Mouse (Mus musculus) left cerebral cortex, adult 8-10 months (tissue): ENCODE results near the gene Fyn. TPM values are rescaled to one million over a fixed set of nuclear protein-coding genes. Genes with fewer than 3 reads are reported as not detected.

Experiments used
- DNase-seq, 2 experiments: peaks; one replicate each; pipeline ENCODE4 v3.0.0; 2022; ENCODE audit warnings: low spot score in 2 of 2
- total RNA-seq, 4 experiments: library from RNA; stranded (reverse); gene quantifications; 2 replicates each; pipeline ENCODE4 v1.2.4; 2022

The Fyn gene
- total RNA-seq, 4 experiments from 2014 or later = 100 to 111 (median 108) TPM

DNA sequence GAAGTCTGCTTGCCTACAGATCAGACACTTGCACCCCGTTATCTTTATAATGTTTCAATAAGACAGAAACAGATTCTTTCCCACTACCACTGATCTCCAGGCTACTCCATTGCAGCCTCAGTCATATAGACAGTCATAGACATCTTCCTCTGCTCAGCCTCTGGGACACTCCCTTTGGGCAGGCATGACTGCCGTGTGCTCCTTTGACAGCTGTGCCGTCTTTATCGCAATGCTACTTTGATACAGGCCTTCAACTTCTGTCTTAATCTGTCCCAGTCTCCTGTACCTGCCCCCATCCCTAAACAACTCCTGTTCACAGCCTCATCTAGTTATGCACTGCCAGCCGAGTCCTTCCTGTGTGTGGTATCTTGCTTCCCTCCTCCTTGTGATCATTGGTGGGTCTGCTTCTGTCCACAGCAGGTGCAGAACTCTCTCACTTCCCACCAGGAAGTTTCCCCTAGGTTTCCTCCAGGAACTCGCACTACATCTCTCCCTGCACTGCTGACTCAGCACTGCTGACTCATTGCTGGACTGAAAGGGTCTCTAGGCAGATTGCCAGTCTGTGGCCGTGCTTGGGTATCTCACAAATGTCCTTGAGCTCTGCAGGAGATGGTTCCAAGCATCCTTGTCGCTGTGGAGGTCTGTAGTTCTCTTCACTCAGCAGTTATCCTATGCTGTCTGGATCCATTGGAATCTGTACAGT, 43.4 kb downstream of the Fyn start:
- DNase-seq = no peak

DNA sequence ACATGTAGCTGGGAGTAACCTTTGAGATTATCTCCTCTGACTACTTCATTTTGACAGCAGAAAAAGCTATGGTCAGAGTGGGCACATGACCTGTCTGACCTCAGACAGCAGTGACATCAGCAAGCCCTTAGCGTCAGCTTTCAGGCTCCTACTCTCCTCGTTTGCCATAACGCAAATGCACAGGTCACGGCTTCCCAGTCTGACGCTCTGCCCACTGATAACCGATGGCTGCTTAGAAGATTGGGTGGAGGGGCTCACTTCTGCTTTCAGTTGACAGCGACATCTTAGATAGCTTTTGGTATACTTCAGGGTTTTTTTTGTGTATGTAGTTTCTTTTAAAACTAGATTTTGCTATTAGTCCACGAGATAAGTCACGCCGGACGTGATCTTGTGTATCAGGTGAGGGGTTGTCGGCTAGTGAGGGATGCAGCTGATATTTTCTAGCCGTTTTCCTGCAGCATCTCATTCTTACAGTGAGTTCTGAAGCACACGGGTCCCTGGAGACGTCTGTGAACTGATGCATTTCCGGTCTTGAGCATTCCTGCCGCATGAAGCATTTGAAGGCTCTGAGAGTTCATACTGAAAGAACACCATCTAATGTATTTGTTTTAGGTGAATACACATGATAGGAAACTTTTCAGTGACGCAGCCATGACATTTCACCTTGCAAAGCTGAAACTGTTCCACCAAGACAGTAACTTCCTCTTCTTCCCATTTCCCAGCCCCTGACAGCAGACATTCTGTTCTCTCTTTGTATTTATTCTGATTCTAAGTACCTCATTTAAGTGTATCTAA, 44.4 kb downstream of the Fyn start:
- DNase-seq = no peak

DNA sequence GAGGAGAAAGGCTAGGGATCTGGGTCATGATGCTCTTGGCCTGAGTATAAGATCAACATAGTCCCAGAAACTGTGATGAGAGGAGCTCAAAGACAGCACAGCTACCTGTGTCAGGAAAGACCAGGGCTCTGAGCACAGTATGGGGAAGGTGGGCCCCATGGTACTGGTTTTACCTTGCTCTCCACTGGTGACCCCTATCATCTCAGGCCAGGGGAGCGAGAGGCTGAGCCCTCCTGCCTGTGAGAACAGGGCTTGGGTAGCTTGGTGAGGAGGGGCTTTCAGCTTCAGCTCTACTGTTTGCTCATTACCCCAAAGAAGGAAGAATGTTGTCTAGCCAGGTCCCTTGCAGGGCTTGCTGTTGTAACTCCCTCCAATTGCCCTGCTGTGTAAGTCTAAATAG, 45.4 kb downstream of the Fyn start:
- no peak for DNase-seq

DNA sequence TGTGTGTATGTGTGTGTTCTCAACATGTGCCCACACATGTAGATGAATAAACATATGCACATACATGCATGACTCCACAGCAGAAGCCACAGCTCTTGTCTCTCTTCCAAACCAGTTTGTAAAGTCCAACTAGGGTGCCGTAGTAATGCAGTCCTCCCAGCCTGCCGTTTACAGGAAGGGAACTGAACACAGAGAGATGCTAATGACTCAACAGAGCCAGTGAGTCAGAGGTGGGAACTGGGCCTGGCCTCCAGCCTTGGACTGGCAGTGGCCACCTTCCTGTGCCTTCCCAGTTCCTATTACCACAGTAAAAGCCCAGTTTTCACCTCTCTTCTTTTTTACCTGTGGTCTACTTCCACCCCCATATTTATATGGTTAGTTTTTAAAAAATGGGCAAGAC, 46.9 kb downstream of the Fyn start:
- DNase-seq = no peak

DNA sequence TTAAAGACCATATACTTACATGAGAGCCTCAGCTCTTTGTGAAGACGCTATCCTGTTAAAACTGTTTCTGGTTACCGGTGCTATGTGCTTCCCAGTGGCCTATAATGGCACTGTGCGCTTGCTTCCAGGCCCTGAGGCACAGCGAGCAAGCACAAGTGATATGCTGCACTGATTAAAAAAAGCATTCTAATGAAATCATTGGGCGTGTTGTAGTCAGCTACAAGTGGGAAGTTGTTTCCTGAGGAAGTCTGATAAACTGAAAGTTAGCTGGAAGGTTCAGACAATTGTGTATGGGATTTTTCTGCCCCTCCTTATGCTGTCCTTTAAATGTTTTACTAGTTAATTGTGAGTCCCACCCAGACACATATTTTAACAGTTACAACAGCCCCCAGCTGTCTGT, 49.0 kb downstream of the Fyn start:
- DNase-seq = no peak

DNA sequence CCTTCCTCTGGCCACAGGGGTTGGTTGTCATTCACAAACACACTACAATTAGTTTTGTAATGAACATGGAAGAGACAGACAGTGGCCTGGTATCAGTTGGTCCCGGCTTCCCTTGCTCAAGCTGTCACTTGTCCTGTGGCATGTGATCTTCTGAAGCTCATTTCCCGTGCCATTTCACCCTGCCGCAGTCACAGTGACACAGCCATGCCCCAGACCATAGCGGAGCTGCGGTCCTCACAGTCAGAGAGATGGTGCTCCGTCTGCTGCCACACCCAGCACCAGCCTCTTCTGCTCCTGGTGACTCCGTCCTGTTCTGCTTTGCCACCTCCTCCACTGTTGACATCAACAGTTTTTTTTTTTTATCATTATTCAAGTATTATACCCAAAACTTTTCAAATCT, 49.7 kb downstream of the Fyn start:
- DNase-seq = no peak

DNA sequence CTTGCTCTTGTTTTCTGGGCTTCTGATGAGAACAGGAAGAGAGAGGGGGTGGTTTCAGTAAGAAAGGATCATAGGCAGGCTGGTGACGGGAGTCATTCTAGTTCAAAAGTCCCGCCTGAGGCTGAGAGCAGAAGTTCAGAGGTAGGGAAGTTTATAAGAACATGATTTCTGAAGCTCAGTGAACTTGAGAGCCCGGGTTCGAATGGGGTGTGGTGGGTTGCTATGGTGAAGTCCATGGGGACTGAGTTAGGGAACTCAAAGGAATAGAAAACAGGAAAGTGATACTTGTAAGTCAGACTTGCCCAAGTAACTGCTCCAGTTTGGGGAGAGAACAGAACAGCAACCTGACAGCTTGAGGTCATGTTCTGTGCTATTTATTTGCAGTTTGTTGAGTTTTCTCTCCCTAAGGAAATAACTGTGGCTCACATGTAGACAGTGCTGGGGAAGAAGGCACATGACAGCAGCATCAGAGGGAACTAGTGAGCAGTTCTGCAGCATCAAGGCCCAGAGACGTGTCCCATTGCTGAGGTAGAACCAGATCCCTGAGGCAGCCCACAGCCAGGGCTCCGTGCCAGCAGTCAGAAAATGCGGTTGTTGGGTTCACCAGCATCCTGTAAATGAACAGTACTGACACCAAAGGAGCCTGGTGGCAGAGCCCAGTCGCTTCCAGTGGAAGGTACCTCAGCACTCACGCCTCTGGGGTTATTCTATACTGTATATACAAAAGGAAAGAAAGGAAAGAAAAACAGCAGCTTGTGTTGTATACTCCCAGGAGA, 52.4 kb downstream of the Fyn start:
- DNase-seq = no peak

DNA sequence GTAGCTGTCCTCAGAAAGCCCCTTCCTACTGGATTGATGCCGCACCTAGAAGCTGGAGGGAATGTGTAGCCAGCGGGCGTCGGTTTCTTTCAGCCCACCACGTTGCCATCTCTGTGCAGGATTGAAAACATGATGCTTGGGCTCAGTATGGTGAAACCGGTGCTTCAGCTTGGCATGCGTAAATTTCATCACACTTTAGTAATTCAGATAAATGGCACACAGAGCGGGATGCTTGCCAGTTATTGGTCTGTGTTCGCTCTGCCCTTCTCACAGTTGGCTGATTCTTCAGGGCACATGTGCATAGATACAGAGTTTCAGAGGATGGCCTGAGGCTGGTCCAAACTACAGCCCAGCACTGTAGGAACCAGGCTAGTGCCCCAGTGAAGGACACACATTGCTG, 53.1 kb downstream of the Fyn start:
- no peak for DNase-seq

DNA sequence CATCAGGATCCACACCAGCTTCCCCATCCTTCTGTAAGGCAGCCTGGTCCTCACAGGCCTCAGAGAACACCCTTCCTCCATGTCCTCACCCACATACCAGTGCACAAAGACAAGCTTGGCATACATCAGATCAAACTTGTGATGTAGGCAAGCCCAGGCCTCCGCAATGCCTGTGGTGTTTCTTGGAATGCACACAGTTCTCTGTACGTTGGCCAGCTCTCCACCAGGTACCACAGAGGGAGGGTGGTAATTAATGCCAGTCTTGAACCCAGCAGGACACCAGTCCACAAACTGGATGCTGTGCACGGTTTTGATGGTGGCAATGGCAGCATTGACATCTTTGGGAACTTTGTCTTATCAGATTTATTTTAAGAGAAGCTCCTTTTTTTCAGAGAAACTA, 56.0 kb downstream of the Fyn start:
- DNase-seq = no peak

DNA sequence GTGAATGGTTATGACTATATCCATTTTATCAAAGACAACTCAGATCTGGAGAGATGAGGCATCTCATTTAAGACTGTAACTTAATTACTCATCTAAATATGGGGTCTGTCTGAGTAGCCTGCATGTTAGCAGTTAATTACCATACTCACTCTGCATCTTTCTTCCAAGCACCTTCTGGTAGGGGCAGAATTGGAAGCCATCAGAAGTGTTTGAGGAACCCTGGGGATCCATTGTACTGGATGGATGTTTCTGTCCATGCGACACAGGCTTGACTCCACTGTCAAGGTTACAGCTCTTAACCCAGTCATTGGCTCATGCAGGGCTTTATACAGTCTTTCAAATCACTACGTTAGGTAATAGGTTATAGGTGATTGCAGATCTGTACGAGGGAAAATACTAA, 57.4 kb downstream of the Fyn start:
- no peak for DNase-seq

DNA sequence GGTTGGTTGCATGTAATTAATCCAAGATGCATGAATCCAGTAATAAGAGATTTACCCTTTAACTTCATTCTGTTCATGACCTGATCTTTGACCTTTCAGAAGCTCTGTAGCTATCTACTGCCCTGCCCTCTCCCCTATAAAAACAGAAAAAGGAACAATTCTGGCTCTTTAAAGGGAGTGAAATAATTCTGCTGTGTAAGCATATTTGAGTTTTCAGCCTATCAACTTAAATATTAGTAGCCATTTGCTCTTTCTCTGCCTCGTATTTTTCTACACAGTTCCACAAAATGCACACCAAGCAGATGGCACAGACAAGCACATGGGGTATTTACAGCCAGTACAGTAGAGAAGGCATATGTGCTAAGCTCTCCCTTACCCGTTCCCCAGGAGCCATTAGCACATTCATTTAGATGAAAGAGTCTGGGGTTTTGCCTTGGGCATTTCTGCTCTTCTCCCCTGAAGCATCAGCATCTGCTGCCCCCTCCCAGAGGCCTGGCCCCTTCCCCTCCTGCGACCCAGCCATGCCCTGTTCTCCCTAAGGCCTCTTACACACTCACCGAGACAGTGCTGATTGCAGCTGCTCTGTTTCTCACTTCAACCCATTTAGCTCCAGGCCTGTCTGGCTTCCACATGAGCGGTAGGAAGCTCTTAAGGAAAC, 58.3 kb downstream of the Fyn start:
- no peak for DNase-seq

DNA sequence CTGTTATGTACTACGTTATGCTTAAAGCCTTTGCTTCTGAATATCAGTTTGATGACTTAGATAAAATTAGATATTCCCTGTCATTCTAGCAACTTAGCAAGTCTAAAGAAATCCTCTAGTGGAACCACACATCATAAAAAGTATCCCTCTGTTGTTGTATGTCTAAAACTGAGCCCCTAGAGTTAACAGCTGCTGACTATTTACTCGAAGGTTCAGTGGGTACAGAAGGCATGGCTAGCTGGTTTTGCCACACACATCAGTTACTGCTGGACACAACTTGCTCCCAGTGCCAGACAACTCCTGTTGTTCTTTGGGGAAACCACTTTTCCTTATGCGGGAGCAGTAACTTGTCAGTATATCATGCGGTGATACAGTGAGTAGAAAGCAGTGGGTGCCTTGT, 61.0 kb downstream of the Fyn start:
- DNase-seq = no peak

DNA sequence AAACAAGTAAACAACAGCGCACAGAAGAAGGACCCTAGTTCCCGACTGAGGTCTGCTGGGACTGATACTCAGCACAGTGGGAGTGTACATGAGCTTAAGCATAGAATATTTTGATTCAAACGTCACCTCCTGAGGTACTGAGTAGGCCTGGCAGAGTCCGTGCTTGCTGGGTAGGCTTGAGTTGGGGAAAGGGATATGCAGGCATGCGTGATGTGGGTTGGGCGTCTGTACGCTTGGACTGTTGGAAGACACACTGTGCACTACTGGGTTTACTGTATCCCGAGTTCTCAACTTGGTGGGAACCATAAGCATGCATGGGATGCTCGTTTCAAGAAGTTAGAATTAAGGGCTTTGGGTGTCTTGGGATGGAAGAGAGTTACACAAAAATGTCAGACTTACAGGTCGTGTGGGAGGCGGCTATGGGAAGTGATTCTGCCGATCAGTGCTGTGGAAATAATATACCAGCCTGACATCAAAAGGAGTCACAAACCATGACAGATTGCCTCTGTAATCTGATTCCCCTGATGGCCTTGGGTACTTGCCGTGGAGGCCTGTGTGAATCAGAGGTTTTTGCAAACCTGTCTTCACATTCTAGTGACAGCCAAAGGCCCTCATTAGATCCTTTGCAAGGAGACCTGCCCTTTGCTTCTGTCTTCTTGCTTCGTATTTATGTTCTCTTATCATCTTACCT, 61.6 kb downstream of the Fyn start:
- DNase-seq = no peak

DNA sequence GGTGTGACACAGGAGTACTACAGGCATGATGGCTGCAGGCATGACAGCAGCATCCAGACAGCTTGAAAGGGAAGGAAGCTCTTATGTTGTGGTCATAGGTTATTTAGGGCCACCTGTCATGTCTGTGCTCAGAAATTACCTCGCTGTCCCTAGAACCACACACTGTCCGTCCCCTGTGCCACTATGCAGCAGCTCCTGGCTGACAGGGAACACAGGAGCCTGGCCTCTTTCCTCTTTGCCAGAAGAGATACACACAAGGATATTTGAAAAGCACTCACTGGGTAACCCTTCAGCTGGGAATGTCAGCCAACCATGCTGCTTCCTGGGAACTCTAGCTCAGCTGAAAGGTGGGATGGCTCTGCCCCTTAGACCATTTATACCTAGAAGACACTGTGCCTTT, 62.6 kb downstream of the Fyn start:
- no peak for DNase-seq

DNA sequence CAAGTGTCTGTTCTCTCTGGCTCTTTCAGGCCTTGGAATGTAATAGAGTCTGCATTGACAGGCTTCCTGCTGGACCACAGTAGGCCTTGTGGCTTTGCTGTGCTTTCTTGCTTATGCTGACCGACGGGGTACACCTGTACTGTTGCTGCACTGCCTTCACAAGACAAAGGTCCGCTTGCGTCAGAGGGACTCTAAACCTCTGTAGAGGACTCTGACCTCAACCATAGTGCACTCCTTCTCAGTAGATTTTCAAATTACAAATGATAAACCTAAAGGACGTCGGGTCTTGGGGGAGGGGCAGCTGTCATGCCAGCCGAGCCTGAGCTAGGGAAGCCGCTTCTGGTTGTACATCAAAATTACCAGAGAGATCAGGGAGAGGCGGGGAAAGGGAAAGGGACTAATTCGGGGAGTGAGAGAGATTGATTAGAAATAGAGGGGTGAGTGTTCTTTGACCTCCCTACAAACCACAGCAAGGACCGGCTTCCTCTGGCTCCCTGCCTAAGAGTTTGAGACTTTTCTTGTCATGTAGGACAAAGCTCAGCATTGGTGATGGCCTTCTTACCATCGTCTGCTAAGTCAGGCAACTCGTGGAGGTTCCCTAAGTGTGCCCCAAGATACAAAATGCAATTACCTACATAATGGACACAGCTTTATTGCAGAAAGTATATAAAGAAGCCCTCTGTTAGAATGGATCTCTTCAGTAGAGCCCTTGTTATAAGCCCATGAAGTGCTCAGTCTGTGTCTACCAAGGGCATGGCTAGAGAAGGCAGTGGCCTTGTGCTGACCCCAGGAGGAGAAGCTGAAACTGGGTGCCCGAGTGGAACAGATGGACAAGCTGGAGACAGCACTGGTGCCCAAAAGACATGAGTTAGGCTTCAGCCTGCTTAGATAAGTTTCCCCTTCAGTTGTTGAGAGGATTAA, 64.3 kb downstream of the Fyn start:
- DNase-seq = no peak

DNA sequence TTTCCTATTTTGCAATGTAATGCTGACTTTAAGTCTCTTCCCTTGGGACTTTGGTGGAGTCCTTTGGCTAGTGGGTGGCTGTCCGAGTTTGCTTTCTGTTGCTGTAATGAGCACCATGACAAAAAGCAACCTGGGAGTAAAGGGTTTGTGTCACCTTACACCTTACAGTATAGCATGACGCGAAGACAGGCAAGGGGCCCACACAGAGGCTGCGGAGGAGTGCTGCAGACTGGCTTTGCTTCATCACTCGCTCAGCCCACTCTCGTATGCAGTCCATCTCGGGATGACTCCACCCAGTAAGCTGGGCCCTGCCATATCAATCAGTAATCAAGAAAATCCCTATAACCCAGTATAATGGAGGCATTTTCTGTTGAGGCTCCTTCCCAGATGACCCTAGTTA, 65.2 kb downstream of the Fyn start:
- DNase-seq = no peak

DNA sequence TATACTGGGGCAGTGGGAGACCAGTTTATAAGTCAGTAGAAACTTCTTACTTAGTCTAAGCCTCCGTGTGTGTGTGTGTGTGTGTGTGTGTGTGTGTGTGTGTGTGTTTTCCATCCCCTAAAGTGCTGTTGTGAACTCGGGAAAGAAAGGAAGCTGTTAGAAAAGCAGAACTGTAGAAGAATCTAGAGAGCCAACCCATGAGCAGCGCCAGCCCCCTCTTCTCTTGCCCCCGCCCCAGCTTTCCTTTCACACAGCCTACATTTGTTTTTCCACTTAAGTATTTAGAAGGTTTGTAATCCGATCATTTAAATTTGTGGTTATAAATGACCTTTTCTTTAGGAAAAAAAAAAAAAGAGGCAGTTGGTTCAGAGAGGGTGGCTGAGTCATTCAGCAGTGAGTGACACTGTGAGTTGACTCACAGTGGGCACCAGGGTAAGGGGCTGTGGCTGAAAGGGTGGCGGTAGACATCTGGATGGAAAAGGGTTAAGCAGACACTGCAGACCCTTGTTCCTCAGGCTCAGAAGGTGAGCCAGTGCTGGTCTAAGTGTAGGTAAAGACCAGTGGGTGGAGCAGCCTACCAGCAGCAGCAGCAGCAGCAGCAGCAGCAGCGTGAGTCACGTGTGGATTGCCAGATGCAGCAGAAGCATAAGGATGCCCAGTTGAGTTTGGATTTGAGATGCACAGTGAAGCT, 66.2 kb downstream of the Fyn start:
- DNase-seq = no peak

DNA sequence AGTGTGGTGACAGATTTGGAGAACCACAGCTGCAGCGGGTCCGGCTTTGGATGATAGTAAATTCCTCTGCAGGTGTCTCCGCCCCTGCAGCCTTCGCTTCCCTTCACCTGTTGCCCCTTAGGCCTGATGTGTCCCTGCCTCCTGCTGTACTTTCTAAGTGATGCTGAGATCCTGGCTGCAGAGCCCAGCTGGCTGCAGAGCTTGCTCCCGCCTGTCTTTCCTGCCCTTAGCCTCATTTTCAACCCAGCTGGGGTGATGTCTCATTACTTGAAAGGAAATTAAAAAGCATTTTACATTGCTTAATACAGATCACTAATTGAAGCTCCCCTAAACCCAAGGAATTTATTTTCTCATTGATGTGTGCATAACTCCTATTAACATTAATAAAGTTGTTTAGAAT, 70.2 kb downstream of the Fyn start:
- DNase-seq = no peak

DNA sequence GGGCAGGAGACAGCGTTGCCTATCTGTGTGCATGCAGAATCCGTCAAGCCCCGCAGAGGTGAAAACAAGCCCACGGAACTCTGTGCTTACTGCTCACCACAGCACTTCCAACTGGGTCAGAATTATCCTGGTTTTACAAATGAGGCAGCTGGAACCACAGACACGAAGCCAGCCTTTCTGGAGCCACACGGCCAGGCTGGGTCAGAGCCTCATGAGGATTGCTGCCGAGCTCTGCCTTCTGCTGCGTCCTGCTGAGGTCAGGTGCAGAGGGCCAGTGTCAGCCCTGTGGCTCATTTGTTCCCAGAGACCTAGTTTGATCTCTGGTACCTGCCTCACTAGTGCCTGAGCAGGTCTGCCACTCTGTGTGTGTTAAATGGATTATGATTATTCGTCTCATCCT, 71.9 kb downstream of the Fyn start:
- DNase-seq = no peak

DNA sequence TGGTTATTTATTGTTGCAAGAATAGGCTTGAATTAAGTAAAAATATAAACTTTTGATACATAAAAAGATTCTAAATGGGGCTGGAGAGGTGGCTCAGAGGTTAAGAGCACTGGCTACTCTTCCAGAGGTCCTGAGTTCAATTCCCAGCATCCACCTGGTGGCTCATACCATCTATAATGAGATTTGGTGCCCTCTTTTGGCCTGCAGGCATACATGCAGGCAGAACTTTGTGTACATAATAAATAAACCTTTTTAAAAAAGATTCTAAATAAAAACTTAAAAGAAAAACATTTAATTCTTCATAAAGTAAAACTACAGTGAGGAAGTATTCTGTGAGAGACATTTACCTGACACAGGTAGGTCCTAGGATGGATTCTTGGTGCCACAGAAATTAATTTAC, 73.0 kb downstream of the Fyn start:
- DNase-seq = no peak
